In genomic region chr16:18234671-18235388, GRCm38 (mm10) we compare ENCODE assay signal across 8 mouse cellular contexts. TPM values are rescaled to one million over a fixed set of nuclear protein-coding genes. Genes with fewer than 3 reads are reported as not detected.
DNase-seq lines count a peak whose midpoint lies in the region; ATAC-seq and TF ChIP-seq lines count a peak whose summit lies in the region.

TSS of gene Zdhhc8 (minus strand) at chr16:18235136.

- no peak for TF ChIP-seq POLR2A in ES-Bruce4 (IDR thresholded peaks at IDR 0.05; ENCODE audit: insufficient read depth, low read length)
- peak; percentile 22; the same call in 1 of the 2 replicates for TF ChIP-seq POLR2A in olfactory bulb, adult 2 months (IDR thresholded peaks at IDR 0.05; ENCODE audit: insufficient read depth, low read depth, low read length)

- no peak within 1 kb of the TSS for H3K27ac ChIP-seq in ES-Bruce4 (ENCODE audit: insufficient read depth, low read length)
- peak within 1 kb of the TSS; percentile 78 for H3K27ac ChIP-seq in brown adipose tissue, adult 24 weeks (replicated peaks; ENCODE audit: low read depth, low read length)
- peak within 1 kb of the TSS; percentile 87 for H3K27ac ChIP-seq in forebrain, embryonic 16.5 days (ENCODE audit: low read length)
- peak within 1 kb of the TSS; percentile 90 for H3K27ac ChIP-seq in lung, embryonic 15.5 days
- H3K27ac ChIP-seq in olfactory bulb, adult 2 months (ENCODE audit: insufficient read depth, low read depth, low read length) = peak within 1 kb of the TSS; percentile 94

- no peak for TF ChIP-seq CTCF in ES-Bruce4 (IDR thresholded peaks at IDR 0.05; ENCODE audit: low read depth, low read length)
- TF ChIP-seq CTCF in olfactory bulb, adult 2 months (IDR thresholded peaks at IDR 0.05; ENCODE audit: insufficient read depth, low read depth, low read length) = no peak

- under 1% methylated on average over 64 of the region's 79 CpGs for WGBS in forebrain, embryonic 16.5 days
- WGBS in lung, embryonic 15.5 days = 1% methylated on average over 78 of the region's 79 CpGs
- WGBS in olfactory bulb, adult 2 months = under 1% methylated on average over 79 of the region's 79 CpGs

- H3K4me1 ChIP-seq in ES-Bruce4 (ENCODE audit: control insufficient read depth, insufficient read depth, low read length) = no peaks in the 10 kb centered on the region
- peaks cover 24% of the 10 kb centered on the region for H3K4me1 ChIP-seq in brown adipose tissue, adult 24 weeks (ENCODE audit: control insufficient read depth, insufficient read depth, insufficient read length, low read length)
- peaks cover 31% of the 10 kb centered on the region for H3K4me1 ChIP-seq in forebrain, embryonic 16.5 days (replicated peaks; ENCODE audit: control insufficient read depth, insufficient read depth, low read length)
- H3K4me1 ChIP-seq in lung, embryonic 15.5 days = peaks cover 32% of the 10 kb centered on the region
- peaks cover 35% of the 10 kb centered on the region for H3K4me1 ChIP-seq in olfactory bulb, adult 2 months (ENCODE audit: control insufficient read depth, insufficient read depth, low read length)

- H3K4me2 ChIP-seq in forebrain, embryonic 16.5 days (ENCODE audit: low read length) = peak within 1 kb of the TSS; percentile 75
- H3K4me2 ChIP-seq in lung, embryonic 15.5 days = peak within 1 kb of the TSS; percentile 81

- peaks cover 15% of the 10 kb centered on the region for H3K36me3 ChIP-seq in ES-Bruce4 (ENCODE audit: control insufficient read depth, insufficient read depth, low read length, poor library complexity, severe bottlenecking)
- H3K36me3 ChIP-seq in forebrain, embryonic 16.5 days (ENCODE audit: control insufficient read depth, insufficient read depth) = peaks cover 7% of the 10 kb centered on the region; the same call in 1 of the 2 replicates
- peaks cover 19% of the 10 kb centered on the region for H3K36me3 ChIP-seq in lung, embryonic 15.5 days

- DNase-seq in heart, postnatal 4 days = peak; percentile 83
- peak in 1 of 2 experiments; percentile 76 for DNase-seq in layer of hippocampus, adult 8-10 months (ENCODE audit: low spot score in 2 of 2)
- peak; percentile 79 for DNase-seq in thymus, postnatal 14 days

- peak; percentile 88 for ATAC-seq in forebrain, embryonic 16.5 days
- peak; percentile 85 for ATAC-seq in lung, embryonic 15.5 days (ENCODE audit: borderline replicate concordance, extremely low read depth, low FRiP score, low TSS enrichment)

- H3K4me3 ChIP-seq in ES-Bruce4 (ENCODE audit: low read depth, low read length) = peak within 1 kb of the TSS; percentile 71
- peak within 1 kb of the TSS; percentile 78 for H3K4me3 ChIP-seq in brown adipose tissue, adult 24 weeks (ENCODE audit: insufficient read depth, low read depth, low read length)
- H3K4me3 ChIP-seq in forebrain, embryonic 16.5 days (replicated peaks; ENCODE audit: low read length) = peak within 1 kb of the TSS; percentile 86
- H3K4me3 ChIP-seq in lung, embryonic 15.5 days = peak within 1 kb of the TSS; percentile 70
- peak within 1 kb of the TSS; percentile 61 for H3K4me3 ChIP-seq in olfactory bulb, adult 2 months (ENCODE audit: insufficient read depth, low read depth, low read length)

- H3K9me3 ChIP-seq in ES-Bruce4 (replicated peaks; ENCODE audit: control insufficient read depth, insufficient read depth, low read length, poor library complexity, severe bottlenecking) = no peaks in the 10 kb centered on the region
- H3K9me3 ChIP-seq in forebrain, embryonic 16.5 days (ENCODE audit: control insufficient read depth, low read length) = no peaks in the 10 kb centered on the region
- no peaks in the 10 kb centered on the region for H3K9me3 ChIP-seq in lung, embryonic 15.5 days

- H3K9ac ChIP-seq in ES-Bruce4 (ENCODE audit: low read depth, poor library complexity, severe bottlenecking) = peak within 1 kb of the TSS; percentile 75
- peak within 1 kb of the TSS; percentile 90 for H3K9ac ChIP-seq in forebrain, embryonic 16.5 days (replicated peaks; ENCODE audit: low read depth, low read length)
- H3K9ac ChIP-seq in lung, embryonic 15.5 days = peak within 1 kb of the TSS; percentile 74

- no peaks in the 10 kb centered on the region for H3K27me3 ChIP-seq in ES-Bruce4 (ENCODE audit: control insufficient read depth, insufficient read depth, low read length, poor library complexity, severe bottlenecking)
- H3K27me3 ChIP-seq in forebrain, embryonic 16.5 days (replicated peaks; ENCODE audit: control insufficient read depth, insufficient read depth, low read length) = no peaks in the 10 kb centered on the region
- H3K27me3 ChIP-seq in lung, embryonic 15.5 days = no peaks in the 10 kb centered on the region

- no peak for TF ChIP-seq EP300 in ES-Bruce4 (IDR thresholded peaks at IDR 0.05; ENCODE audit: insufficient read depth, low read depth, low read length)

RNA-seq across cellular contexts. Expression of gene Zdhhc8, which starts in this region (rescaled TPM):
- polyA plus RNA-seq in ES-Bruce4 (2011; ENCODE audit: insufficient read depth, insufficient read length, low read depth, missing spikeins) = 11.7 and 12.9 TPM in 2 replicates
- 4.9 and 5.1 TPM in 2 replicates for polyA plus RNA-seq in brown adipose tissue, adult 24 weeks (2012; ENCODE audit: insufficient read depth, insufficient read length, missing spikeins)
- polyA plus RNA-seq in forebrain, embryonic 16.5 days (2015; fragmentation: Nextera tagmentation; extraction: Ambion mirVana) = 15.1 and 17.4 TPM in 2 replicates
- 10 to 100 TPM; 29.8 to 36.0 TPM for total RNA-seq in heart, postnatal 4 days (2021)
- total RNA-seq in layer of hippocampus, adult 8-10 months (2022) = 10 to 100 TPM; 60.7 to 90.9 (median 69.7) TPM
- 19.7 and 20.6 TPM in 2 replicates for polyA plus RNA-seq in lung, embryonic 15.5 days (2015; fragmentation: Nextera tagmentation; extraction: Ambion mirVana)
- not detected in 2 replicates for polyA plus RNA-seq in olfactory bulb, adult 2 months (2012; ENCODE audit: insufficient read depth, insufficient read length, low replicate concordance, missing spikeins)
